Mouse (Mus musculus): Measurements from ENCODE around the gene C2.

- no peak for TF ChIP-seq CTCF (IDR thresholded peaks at IDR 0.05; ENCODE audit: low read depth, low read length)
- TF ChIP-seq TAL1 (conservative IDR thresholded peaks at IDR 0.05; ENCODE audit: low read depth, low read length), result no peak
- no peak for TF ChIP-seq GATA1 (IDR thresholded peaks at IDR 0.05; ENCODE audit: borderline replicate concordance, low read length)
- no peak for TF ChIP-seq POLR2AphosphoS5 (IDR thresholded peaks at IDR 0.05; ENCODE audit: insufficient replicate concordance, low read depth, low read length)
- TF ChIP-seq GATA2 (IDR thresholded peaks at IDR 0.05; ENCODE audit: borderline replicate concordance, low read depth, low read length), result no peak
Measured at GRCm38 (mm10) chr17:34931735-34932098, 33.7 kb upstream of the C2 start.

Measured in G1E (cell line).